Mouse (Mus musculus) limb, embryonic 13.5 days (tissue): ENCODE results near the gene Iqcf1. TPM values are rescaled to one million over a fixed set of nuclear protein-coding genes. Genes with fewer than 3 reads are reported as not detected.

Experiments
- ATAC-seq: fragments of 200-750 bp; cut with Nextera tagmentation; 2 replicates; pipeline ENCODE4 v1.8.0; 2017; ENCODE audit warnings: low read depth, moderate number of reproducible peaks, moderate TSS enrichment; ENCODE audit not compliant: low FRiP score
- H3K27ac ChIP-seq: fragments of 300-500 bp; sonication (generic); 2 replicates; pipeline ENCODE4 v1.5.1; 2015; ENCODE audit warnings: inconsistent platforms, mild to moderate bottlenecking, moderate library complexity
- H3K27me3 ChIP-seq: fragments of 300-500 bp; sonication (generic); 2 replicates; pipeline ENCODE4 v1.6.1; 2015; ENCODE audit warnings: mild to moderate bottlenecking, inconsistent platforms
- H3K36me3 ChIP-seq: fragments of 300-500 bp; sonication (generic); 2 replicates; pipeline ENCODE4 v1.6.1; 2015; ENCODE audit warnings: inconsistent platforms, mild to moderate bottlenecking, moderate library complexity
- H3K4me1 ChIP-seq: fragments of 300-500 bp; sonication (generic); 2 replicates; pipeline ENCODE4 v1.6.1; 2015; ENCODE audit warnings: inconsistent platforms
- H3K4me2 ChIP-seq: fragments of 300-500 bp; sonication (generic); replicated peaks from 2 replicates; pipeline ENCODE4 v1.6.1; 2015; ENCODE audit warnings: inconsistent platforms, mild to moderate bottlenecking, moderate library complexity
- H3K4me3 ChIP-seq: fragments of 300-500 bp; sonication (generic); 2 replicates; pipeline ENCODE4 v1.5.1; 2015; ENCODE audit warnings: moderate library complexity, mild to moderate bottlenecking, inconsistent platforms
- H3K9ac ChIP-seq: fragments of 300-500 bp; sonication (generic); 2 replicates; pipeline ENCODE4 v1.6.1; 2015; ENCODE audit warnings: mild to moderate bottlenecking, inconsistent platforms
- H3K9me3 ChIP-seq: fragments of 300-500 bp; sonication (generic); 2 replicates; pipeline ENCODE4 v1.6.1; 2016; ENCODE audit warnings: inconsistent platforms
- WGBS: fragments of 180-500 bp; shearing (Covaris S2); methylation state at CpG from one replicate; pipeline ENCODE4 v1.1.7; 2015; 5-methylcytosine and 5-hydroxymethylcytosine counted together
- polyA plus RNA-seq: library from polyadenylated mRNA; unstranded; fragments of >200 nt; fragmentation: Nextera tagmentation; extraction: Ambion mirVana; gene quantifications from 2 replicates; pipeline ENCODE4 v1.2.1, GENCODE M21; 2015

Gene Iqcf1
- polyA plus RNA-seq, 1 experiment from 2014 or later = not detected

- 87% methylated on average over 22 of the region's 22 CpGs for WGBS
- no peaks in the 10 kb centered on the region for H3K4me1 ChIP-seq
- no peak overlapping the region for H3K4me2 ChIP-seq
- H3K9ac ChIP-seq = no peak overlapping the region
- H3K4me3 ChIP-seq = no peak overlapping the region
- H3K27me3 ChIP-seq = no peaks in the 10 kb centered on the region
- no peaks in the 10 kb centered on the region for H3K36me3 ChIP-seq
- H3K27ac ChIP-seq = no peak overlapping the region
- H3K9me3 ChIP-seq = no peaks in the 10 kb centered on the region
- ATAC-seq = no peak
Observed at GRCm38 (mm10) chr9:106501846-106502245, 2.1 kb downstream of the Iqcf1 start.

- Histone ChIP-seq H3K4me2 (no peak overlapping the region), H3K9me3 (no peaks in the 10 kb centered on the region), H3K27me3 (no peaks in the 10 kb centered on the region), H3K36me3 (no peaks in the 10 kb centered on the region), H3K4me3 (no peak overlapping the region), H3K9ac (no peak overlapping the region), H3K4me1 (no peaks in the 10 kb centered on the region), H3K27ac (no peak overlapping the region)
- ATAC-seq = no peak
- WGBS = 71% methylated on average over 6 of the region's 6 CpGs
Observed at GRCm38 (mm10) chr9:106504246-106504645, 4.5 kb downstream of the Iqcf1 start.

GRCm38 (mm10) chr9:106509356-106509755 lies 9.6 kb downstream of the Iqcf1 start:
- Histone ChIP-seq H3K9me3 (no peaks in the 10 kb centered on the region), H3K27me3 (no peaks in the 10 kb centered on the region), H3K27ac (no peak overlapping the region), H3K4me1 (no peaks in the 10 kb centered on the region), H3K4me3 (no peak overlapping the region), H3K9ac (no peak overlapping the region), H3K4me2 (no peak overlapping the region), H3K36me3 (no peaks in the 10 kb centered on the region)
- WGBS = 91% methylated on average over 10 of the region's 10 CpGs
- ATAC-seq = no peak

GRCm38 (mm10) chr9:106512729-106513450 lies 13.1 kb downstream of the Iqcf1 start:
- Histone ChIP-seq H3K4me1 (no peaks in the 10 kb centered on the region), H3K4me3 (no peak overlapping the region), H3K27ac (no peak overlapping the region), H3K9ac (no peak overlapping the region), H3K27me3 (no peaks in the 10 kb centered on the region), H3K36me3 (no peaks in the 10 kb centered on the region), H3K4me2 (no peak overlapping the region), H3K9me3 (no peaks in the 10 kb centered on the region)
- WGBS = 61% methylated on average over 13 of the region's 13 CpGs
- ATAC-seq = no peak

- Histone ChIP-seq H3K27me3 (no peaks in the 10 kb centered on the region), H3K9ac (no peak overlapping the region), H3K4me1 (no peaks in the 10 kb centered on the region), H3K9me3 (no peaks in the 10 kb centered on the region), H3K4me3 (no peak overlapping the region), H3K36me3 (no peaks in the 10 kb centered on the region), H3K4me2 (no peak overlapping the region), H3K27ac (no peak overlapping the region)
- WGBS = 67% methylated on average over 6 of the region's 6 CpGs
- no peak for ATAC-seq
Observed at GRCm38 (mm10) chr9:106513566-106513965, 13.8 kb downstream of the Iqcf1 start.

GRCm38 (mm10) chr9:106514273-106514672 lies 14.5 kb downstream of the Iqcf1 start, which contains the start of gene Iqcf5:
Gene Iqcf5 (plus strand): TSS chr9:106514573.
- no peaks in the 10 kb centered on the region for H3K4me1 ChIP-seq
- ATAC-seq = no peak
- no peak within 1 kb of the TSS for H3K4me2 ChIP-seq
- H3K27me3 ChIP-seq = no peaks in the 10 kb centered on the region
- no peak within 1 kb of the TSS for H3K4me3 ChIP-seq
- WGBS = 83% methylated on average over 4 of the region's 4 CpGs
- H3K36me3 ChIP-seq = no peaks in the 10 kb centered on the region
- no peak within 1 kb of the TSS for H3K27ac ChIP-seq
- H3K9ac ChIP-seq = no peak within 1 kb of the TSS
- H3K9me3 ChIP-seq = no peaks in the 10 kb centered on the region

GRCm38 (mm10) chr9:106519433-106519832 lies 19.7 kb downstream of the Iqcf1 start:
- Histone ChIP-seq H3K36me3 (no peaks in the 10 kb centered on the region), H3K4me2 (no peak overlapping the region), H3K27me3 (no peaks in the 10 kb centered on the region), H3K9ac (no peak overlapping the region), H3K4me3 (no peak overlapping the region), H3K27ac (no peak overlapping the region), H3K4me1 (no peaks in the 10 kb centered on the region), H3K9me3 (no peaks in the 10 kb centered on the region)
- 70% methylated on average over 2 of the region's 2 CpGs for WGBS
- no peak for ATAC-seq

- H3K9ac ChIP-seq = no peak overlapping the region
- no peaks in the 10 kb centered on the region for H3K4me1 ChIP-seq
- H3K4me2 ChIP-seq = no peak overlapping the region
- H3K4me3 ChIP-seq = no peak overlapping the region
- H3K9me3 ChIP-seq = no peaks in the 10 kb centered on the region
- H3K27ac ChIP-seq = no peak overlapping the region
- H3K27me3 ChIP-seq = no peaks in the 10 kb centered on the region
- ATAC-seq = no peak
- H3K36me3 ChIP-seq = no peaks in the 10 kb centered on the region
- WGBS = 76% methylated on average over 8 of the region's 8 CpGs
Observed at GRCm38 (mm10) chr9:106519909-106520308, 20.1 kb downstream of the Iqcf1 start.

- H3K27me3 ChIP-seq = no peaks in the 10 kb centered on the region
- H3K4me3 ChIP-seq = no peak overlapping the region
- H3K27ac ChIP-seq = no peak overlapping the region
- WGBS = 18% methylated on average over 3 of the region's 3 CpGs
- H3K9ac ChIP-seq = no peak overlapping the region
- no peak for ATAC-seq
- H3K4me1 ChIP-seq = no peaks in the 10 kb centered on the region
- no peaks in the 10 kb centered on the region for H3K36me3 ChIP-seq
- no peak overlapping the region for H3K4me2 ChIP-seq
- H3K9me3 ChIP-seq = no peaks in the 10 kb centered on the region
Observed at GRCm38 (mm10) chr9:106531833-106532232, 32.1 kb downstream of the Iqcf1 start.

GRCm38 (mm10) chr9:106534296-106534695 lies 34.5 kb downstream of the Iqcf1 start:
- H3K9me3 ChIP-seq = no peaks in the 10 kb centered on the region
- no peaks in the 10 kb centered on the region for H3K36me3 ChIP-seq
- 94% methylated on average over 7 of the region's 7 CpGs for WGBS
- no peaks in the 10 kb centered on the region for H3K4me1 ChIP-seq
- no peak overlapping the region for H3K4me3 ChIP-seq
- H3K4me2 ChIP-seq = no peak overlapping the region
- no peaks in the 10 kb centered on the region for H3K27me3 ChIP-seq
- no peak overlapping the region for H3K9ac ChIP-seq
- no peak overlapping the region for H3K27ac ChIP-seq
- no peak for ATAC-seq

GRCm38 (mm10) chr9:106534975-106535374 lies 35.2 kb downstream of the Iqcf1 start:
- WGBS = 94% methylated on average over 11 of the region's 11 CpGs
- H3K4me2 ChIP-seq = no peak overlapping the region

More at GRCm38 (mm10) chr9:106534975-106535374, 35.2 kb downstream of the Iqcf1 start:
- Histone ChIP-seq H3K4me3 (no peak overlapping the region), H3K36me3 (no peaks in the 10 kb centered on the region), H3K9me3 (no peaks in the 10 kb centered on the region), H3K9ac (no peak overlapping the region), H3K27ac (no peak overlapping the region), H3K4me1 (no peaks in the 10 kb centered on the region), H3K27me3 (no peaks in the 10 kb centered on the region)
- no peak for ATAC-seq
